Mouse (Mus musculus) midbrain, embryonic 11.5 days (tissue): ENCODE measurements around the gene Cpne5. TPM values are rescaled to one million over a fixed set of nuclear protein-coding genes. Genes with fewer than 3 reads are reported as not detected.

Source experiments
- ATAC-seq: fragments of 200-750 bp; cut with Nextera tagmentation; 2 replicates; pipeline ENCODE4 v1.8.0; 2017; ENCODE audit warnings: moderate TSS enrichment, moderate library complexity; ENCODE audit not compliant: low FRiP score
- DNase-seq: peaks from one replicate; pipeline ENCODE4 v3.0.0; 2015; ENCODE audit warnings: low spot score; ENCODE audit errors: missing footprints
- H3K27ac ChIP-seq: fragments of 300-500 bp; sonication (generic); 2 replicates; pipeline ENCODE4 v1.5.1; 2014; ENCODE audit warnings: low read depth, low read length
- H3K27me3 ChIP-seq: fragments of 300-500 bp; sonication (generic); 2 replicates; pipeline ENCODE4 v1.6.1; 2014; ENCODE audit warnings: mild to moderate bottlenecking, low read length, moderate library complexity, mixed read lengths; ENCODE audit not compliant: control insufficient read depth, insufficient read depth
- H3K36me3 ChIP-seq: fragments of 300-500 bp; sonication (generic); 2 replicates; pipeline ENCODE4 v1.6.1; 2014; ENCODE audit warnings: mild to moderate bottlenecking, low read length, moderate library complexity, mixed read lengths; ENCODE audit not compliant: control insufficient read depth, insufficient read depth
- H3K4me1 ChIP-seq: fragments of 300-500 bp; sonication (generic); 2 replicates; pipeline ENCODE4 v1.6.1; 2014; ENCODE audit warnings: low read length; ENCODE audit not compliant: control insufficient read depth, insufficient read depth
- H3K4me2 ChIP-seq: fragments of 300-500 bp; sonication (generic); 2 replicates; pipeline ENCODE4 v1.6.1; 2014; ENCODE audit warnings: mild to moderate bottlenecking, moderate library complexity
- H3K4me3 ChIP-seq: fragments of 300-500 bp; sonication (generic); 2 replicates; pipeline ENCODE4 v1.5.1; 2014; ENCODE audit warnings: low read depth, low read length
- H3K9ac ChIP-seq: fragments of 300-500 bp; sonication (generic); 2 replicates; pipeline ENCODE4 v1.6.1; 2014; ENCODE audit warnings: low read length
- H3K9me3 ChIP-seq: fragments of 300-500 bp; sonication (generic); 2 replicates; pipeline ENCODE4 v1.6.1; 2016; ENCODE audit warnings: low read length; ENCODE audit not compliant: control insufficient read depth
- WGBS: fragments of 180-500 bp; shearing (Covaris S2); extraction: QIAGEN DNeasy Blood & Tissue Kit; methylation state at CpG from one replicate; pipeline ENCODE4 v1.1.7; 2014; 5-methylcytosine and 5-hydroxymethylcytosine counted together
- polyA plus RNA-seq: library from polyadenylated mRNA; unstranded; fragments of >200 nt; fragmentation: Nextera tagmentation; extraction: Ambion mirVana; gene quantifications from 2 replicates; pipeline ENCODE4 v1.2.1, GENCODE M21; 2014

The Cpne5 gene
- polyA plus RNA-seq, 1 experiment from 2014 or later: 7.4 TPM

DNA sequence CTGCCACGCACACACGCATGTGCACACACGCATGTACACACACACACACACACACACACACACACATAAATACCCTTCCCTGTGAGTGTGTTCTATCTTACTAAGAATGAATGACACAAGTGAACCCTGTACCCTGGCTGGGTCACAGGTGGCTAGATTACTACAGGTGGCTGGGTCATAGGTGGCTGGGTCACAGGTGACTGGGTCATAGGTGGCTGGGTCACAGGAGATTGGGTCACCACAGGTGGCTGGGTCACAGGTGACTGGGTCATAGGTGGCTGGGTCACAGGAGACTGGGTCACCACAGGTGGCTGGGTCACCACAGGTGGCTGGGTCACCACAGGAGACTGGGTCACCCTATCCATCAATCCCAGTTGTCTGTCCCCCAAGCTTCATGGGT is 27.9 kb downstream of the Cpne5 start:
- Histone ChIP-seq H3K4me2 (no peak overlapping the region), H3K4me3 (no peak overlapping the region), H3K4me1 (peaks cover 19% of the 10 kb centered on the region), H3K36me3 (no peaks in the 10 kb centered on the region), H3K9me3 (no peaks in the 10 kb centered on the region), H3K27me3 (no peaks in the 10 kb centered on the region), H3K9ac (no peak overlapping the region), H3K27ac (no peak overlapping the region)
- DNase-seq: no peak
- no peak for ATAC-seq
- WGBS: 98% methylated on average over 3 of the region's 3 CpGs

DNA sequence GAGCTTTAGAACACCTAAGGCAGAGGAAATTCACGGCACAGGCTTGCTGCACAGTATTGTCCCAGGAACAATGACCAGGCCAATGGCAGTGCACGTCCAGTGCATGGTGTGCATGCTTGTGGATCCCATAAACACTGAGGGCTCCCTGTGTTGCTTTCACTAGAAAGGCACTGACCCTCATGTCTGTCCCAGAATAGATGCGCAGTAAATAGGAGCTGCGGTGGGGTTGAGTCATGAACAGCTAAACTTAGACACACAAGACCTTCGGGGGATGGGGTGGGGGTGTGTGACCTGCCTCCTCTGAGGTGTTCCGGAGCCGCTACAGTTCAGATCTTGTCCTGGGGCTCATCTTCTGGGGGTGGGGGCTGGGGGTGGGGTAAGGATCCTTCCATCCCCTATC is 31.9 kb downstream of the Cpne5 start:
- no peaks in the 10 kb centered on the region for H3K4me1 ChIP-seq
- WGBS: 88% methylated on average over 7 of the region's 7 CpGs
- no peak overlapping the region for H3K4me2 ChIP-seq
- no peak for DNase-seq
- H3K36me3 ChIP-seq: no peaks in the 10 kb centered on the region
- ATAC-seq: no peak
- no peak overlapping the region for H3K9ac ChIP-seq
- H3K27me3 ChIP-seq: no peaks in the 10 kb centered on the region
- H3K9me3 ChIP-seq: no peaks in the 10 kb centered on the region
- no peak overlapping the region for H3K27ac ChIP-seq
- no peak overlapping the region for H3K4me3 ChIP-seq

DNA sequence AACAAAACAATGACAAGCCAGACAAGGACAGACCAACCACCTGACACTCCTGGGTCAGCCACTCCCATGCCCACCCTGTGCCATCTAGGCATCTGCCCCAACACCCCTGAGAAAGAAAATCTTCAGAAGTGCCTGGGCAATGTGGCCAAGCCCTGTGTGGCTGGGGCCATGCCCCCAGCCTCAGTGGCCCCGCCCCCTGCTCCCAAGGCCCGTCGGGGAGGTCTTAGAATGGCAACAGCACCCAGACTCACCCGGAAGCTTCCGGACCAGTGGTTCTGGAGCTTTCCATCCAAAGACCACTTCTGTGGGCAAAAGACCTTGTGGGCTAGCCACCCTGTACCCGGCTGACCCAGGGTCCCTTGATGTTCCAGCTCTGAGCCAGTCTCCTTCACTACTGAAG is 35.4 kb downstream of the Cpne5 start:
- DNase-seq (no peak), ATAC-seq (no peak)
- Histone ChIP-seq H3K4me2 (no peak overlapping the region), H3K9me3 (no peaks in the 10 kb centered on the region), H3K4me1 (peaks cover 9% of the 10 kb centered on the region), H3K27ac (no peak overlapping the region), H3K36me3 (no peaks in the 10 kb centered on the region), H3K27me3 (no peaks in the 10 kb centered on the region), H3K9ac (no peak overlapping the region), H3K4me3 (no peak overlapping the region)
- WGBS: 86% methylated on average over 6 of the region's 6 CpGs

DNA sequence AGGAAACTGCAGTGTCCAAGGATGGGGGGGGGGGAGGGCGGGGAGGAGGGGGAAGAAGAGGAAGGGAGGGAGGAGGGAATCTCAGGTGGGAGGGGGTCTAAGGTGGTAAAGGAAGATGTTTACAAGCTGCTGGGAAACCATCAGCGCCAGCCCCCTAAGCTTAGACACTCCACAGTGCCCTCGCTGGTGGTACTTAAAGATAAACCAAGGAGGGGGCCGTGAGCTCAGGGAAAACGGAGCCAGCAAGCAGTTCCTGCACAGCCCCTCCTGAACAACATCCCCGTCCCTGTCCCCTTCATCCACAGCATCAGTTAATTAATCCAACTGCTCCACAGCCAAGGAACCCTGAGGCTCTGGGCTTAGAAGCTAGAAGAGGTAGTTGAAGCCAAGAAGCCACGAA is 38.1 kb downstream of the Cpne5 start:
- DNase-seq: no peak
- H3K9ac ChIP-seq: no peak overlapping the region; the same call in 1 of the 2 replicates
- no peaks in the 10 kb centered on the region for H3K36me3 ChIP-seq
- no peaks in the 10 kb centered on the region for H3K27me3 ChIP-seq
- H3K4me3 ChIP-seq: no peak overlapping the region
- no peaks in the 10 kb centered on the region for H3K9me3 ChIP-seq
- no peak overlapping the region for H3K27ac ChIP-seq
- H3K4me2 ChIP-seq: no peak overlapping the region
- WGBS: 40% methylated on average over 6 of the region's 7 CpGs
- peaks cover 9% of the 10 kb centered on the region for H3K4me1 ChIP-seq
- no peak for ATAC-seq

DNA sequence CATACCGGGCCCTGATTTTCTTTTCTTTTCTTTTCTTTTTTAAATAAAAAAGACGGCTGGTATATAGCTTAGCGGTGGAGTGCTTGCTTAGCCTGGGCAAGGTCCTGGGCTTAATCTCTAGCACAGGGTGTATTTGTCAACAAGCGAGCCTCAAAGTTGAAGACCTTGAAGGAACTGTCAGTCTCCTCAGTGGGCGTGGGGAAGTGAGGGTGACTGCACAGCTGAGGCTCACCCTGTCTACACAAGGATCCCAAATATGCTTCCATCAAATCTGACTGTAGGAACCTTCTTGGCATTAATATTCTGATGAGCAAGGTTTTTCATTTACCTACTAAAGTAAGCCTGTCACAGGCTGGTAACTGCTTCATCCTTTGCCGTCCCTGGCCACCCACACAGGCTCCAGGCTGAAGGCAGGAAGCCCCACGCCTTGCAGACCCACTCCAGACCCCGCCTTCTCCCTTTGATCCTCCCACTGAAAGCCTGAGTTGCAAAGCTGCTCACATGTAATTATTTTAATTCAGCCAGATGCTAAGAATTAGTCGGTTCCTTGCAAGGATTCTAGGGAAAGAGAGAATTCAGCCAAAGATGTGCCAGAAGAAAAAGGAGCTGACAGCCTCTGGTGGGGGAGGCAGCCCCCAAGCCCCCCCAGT is 38.7 kb downstream of the Cpne5 start:
- Histone ChIP-seq H3K4me3 (no peak overlapping the region), H3K27ac (no peak overlapping the region), H3K9me3 (no peaks in the 10 kb centered on the region), H3K4me1 (peaks cover 9% of the 10 kb centered on the region), H3K4me2 (no peak overlapping the region), H3K27me3 (no peaks in the 10 kb centered on the region), H3K9ac (peak overlapping the region; percentile 20; the same call in 1 of the 2 replicates), H3K36me3 (no peaks in the 10 kb centered on the region)
- 12% methylated on average over 9 of the region's 9 CpGs for WGBS
- ATAC-seq (no peak), DNase-seq (no peak)

DNA sequence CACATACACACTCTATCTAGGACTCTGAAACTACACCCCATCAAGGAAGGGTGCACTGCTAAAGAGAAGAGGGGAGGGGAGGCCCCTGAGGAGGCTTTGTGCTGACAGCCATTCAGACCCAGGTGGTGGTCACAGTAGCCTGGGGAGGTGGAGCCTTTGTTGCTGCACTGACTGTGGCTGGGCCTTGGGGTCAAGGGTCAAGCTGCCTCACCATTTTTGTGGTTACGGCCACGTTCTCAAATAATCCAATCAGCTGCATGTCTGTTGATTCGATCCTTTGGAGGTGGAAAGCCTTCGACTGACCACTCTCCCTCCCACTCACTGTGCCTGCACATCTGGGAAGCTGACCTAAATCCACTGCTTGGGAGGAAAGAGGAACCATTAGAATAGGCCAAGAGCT is 42.4 kb downstream of the Cpne5 start:
- H3K9me3 ChIP-seq: no peaks in the 10 kb centered on the region
- peaks cover 14% of the 10 kb centered on the region for H3K4me1 ChIP-seq
- H3K27me3 ChIP-seq: no peaks in the 10 kb centered on the region
- ATAC-seq: no peak
- no peak for DNase-seq
- H3K36me3 ChIP-seq: no peaks in the 10 kb centered on the region
- H3K4me3 ChIP-seq: no peak overlapping the region
- H3K9ac ChIP-seq: no peak overlapping the region
- no peak overlapping the region for H3K27ac ChIP-seq
- 6% methylated on average over 4 of the region's 4 CpGs for WGBS
- H3K4me2 ChIP-seq: no peak overlapping the region

DNA sequence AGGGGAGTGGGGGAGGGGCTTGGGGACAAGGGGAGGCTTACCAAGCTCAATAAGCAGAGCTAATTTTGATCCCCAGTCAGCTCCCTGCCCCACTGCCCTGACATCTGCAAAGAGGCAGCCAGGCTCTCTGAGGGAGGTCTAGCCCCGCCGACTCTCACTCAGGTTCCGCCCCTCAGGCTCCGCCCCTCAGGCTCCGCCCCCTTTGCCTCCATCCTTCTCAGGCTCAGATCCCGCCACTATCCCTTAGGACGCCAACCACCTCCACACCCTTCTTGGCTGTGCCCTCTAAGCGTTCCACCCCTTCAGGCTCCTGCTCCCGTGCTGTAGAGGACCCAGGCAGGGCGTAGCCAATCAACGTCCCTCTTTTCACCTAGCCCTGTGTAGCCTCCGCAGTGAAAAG is 49.0 kb downstream of the Cpne5 start:
- Histone ChIP-seq H3K4me3 (no peak overlapping the region), H3K9ac (no peak overlapping the region), H3K4me2 (peak overlapping the region; percentile 17; the same call in 1 of the 2 replicates), H3K9me3 (no peaks in the 10 kb centered on the region), H3K27ac (no peak overlapping the region), H3K4me1 (peaks cover 33% of the 10 kb centered on the region), H3K27me3 (no peaks in the 10 kb centered on the region), H3K36me3 (no peaks in the 10 kb centered on the region)
- peak; percentile 62 for ATAC-seq
- DNase-seq: peak; percentile 97
- 5% methylated on average over 12 of the region's 12 CpGs for WGBS

DNA sequence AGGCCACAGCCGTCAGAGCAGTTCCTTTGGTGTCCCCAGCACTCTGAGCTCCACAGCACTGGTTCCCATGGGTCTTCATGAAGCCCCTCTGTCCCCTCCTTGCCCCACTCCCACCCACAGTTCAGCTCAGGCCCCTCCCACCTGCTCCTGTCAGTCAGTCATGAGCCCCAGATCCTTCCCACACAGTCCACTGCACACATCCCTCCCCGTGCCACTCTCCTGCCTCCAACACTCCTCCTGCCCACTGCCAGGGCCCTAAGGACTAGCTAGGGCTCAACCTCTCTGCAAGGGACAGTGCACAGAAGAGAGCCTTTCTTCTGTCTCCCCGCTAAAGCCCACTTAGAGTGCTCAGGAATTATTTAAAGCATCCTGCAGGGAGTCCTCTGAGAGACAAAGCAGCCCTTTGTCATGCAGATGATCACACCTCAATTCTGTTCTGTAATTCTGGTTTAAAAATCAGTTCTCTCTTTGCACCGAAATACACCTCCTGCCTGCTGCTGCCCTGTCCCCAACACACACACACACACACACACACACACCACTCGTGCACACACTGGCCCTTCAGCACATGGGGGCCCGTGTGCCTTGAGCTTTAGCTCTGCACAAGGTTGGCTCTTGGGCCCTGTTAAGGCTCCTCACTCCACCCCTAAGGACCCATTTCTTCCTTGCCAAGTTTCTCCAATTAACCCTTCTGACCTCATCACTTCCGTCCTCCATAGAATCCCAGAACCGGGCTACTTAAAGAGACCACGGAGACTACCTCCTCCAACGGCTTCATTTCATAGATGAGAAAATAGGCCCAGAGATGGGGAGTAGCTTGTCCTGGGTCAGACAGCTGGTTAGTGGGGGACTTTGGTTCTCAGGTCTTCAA is 50.7 kb downstream of the Cpne5 start:
- Histone ChIP-seq H3K9ac (no peak overlapping the region), H3K27ac (no peak overlapping the region), H3K4me1 (peaks cover 28% of the 10 kb centered on the region), H3K36me3 (no peaks in the 10 kb centered on the region), H3K4me2 (no peak overlapping the region), H3K27me3 (no peaks in the 10 kb centered on the region), H3K9me3 (no peaks in the 10 kb centered on the region), H3K4me3 (no peak overlapping the region)
- no peak for ATAC-seq
- DNase-seq: no peak
- 13% methylated on average over 10 of the region's 10 CpGs for whole genome bisulfite sequencing

DNA sequence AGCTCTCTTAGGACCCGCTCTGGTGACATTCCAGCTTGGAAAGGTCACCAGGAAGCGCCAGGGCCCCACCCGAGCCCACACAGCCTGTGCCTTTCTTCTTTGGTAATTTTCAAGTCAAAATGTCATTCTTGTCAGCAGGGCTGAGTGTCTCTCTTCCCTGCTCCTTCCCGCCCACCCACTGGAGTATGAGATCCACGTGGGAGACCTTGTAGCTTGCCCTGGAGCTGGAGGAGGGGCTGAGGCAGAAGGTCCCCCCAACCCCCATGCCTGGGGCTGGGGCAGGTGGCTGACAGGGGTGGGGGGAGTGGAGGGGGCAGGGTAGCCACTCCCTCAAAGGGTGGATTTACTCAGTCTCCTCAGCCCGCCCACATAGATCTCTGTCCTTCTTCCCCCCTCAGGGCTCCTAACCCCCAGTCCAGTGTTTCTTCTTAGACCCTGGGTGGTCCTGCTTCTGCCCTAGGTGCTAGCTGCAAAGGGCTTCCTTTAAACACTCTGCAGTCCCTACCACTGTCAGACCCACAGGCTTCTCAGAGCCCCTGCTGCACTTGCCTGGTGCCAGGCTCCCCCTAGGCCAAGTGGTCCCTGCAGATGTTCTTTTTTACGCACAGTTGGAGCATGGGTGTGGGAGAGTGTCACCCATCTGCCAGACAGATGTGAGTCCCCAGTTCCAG is 52.5 kb downstream of the Cpne5 start:
- 35% methylated on average over 7 of the region's 7 CpGs for WGBS
- DNase-seq: no peak
- H3K9ac ChIP-seq: no peak overlapping the region

More for the DNA sequence above, 52.5 kb downstream of the Cpne5 start:
- no peak overlapping the region for H3K4me2 ChIP-seq
- no peaks in the 10 kb centered on the region for H3K9me3 ChIP-seq
- no peaks in the 10 kb centered on the region for H3K27me3 ChIP-seq
- no peaks in the 10 kb centered on the region for H3K36me3 ChIP-seq
- peaks cover 28% of the 10 kb centered on the region for H3K4me1 ChIP-seq
- ATAC-seq: no peak
- H3K4me3 ChIP-seq: no peak overlapping the region
- no peak overlapping the region for H3K27ac ChIP-seq
